Mouse (Mus musculus) olfactory bulb, adult 2 months (tissue): ENCODE results near the gene Klrg2.

Source experiments
- CTCF ChIP-seq: fragments of 200-500 bp; IDR thresholded peaks from 2 replicates; pipeline ENCODE4 v1.5.1; 2012; ENCODE audit warnings: low read depth, mild to moderate bottlenecking, low read length, moderate library complexity; ENCODE audit not compliant: insufficient read depth
- POLR2A ChIP-seq: fragments of 200-500 bp; IDR thresholded peaks from 2 replicates; pipeline ENCODE4 v1.6.1; 2012; ENCODE audit warnings: mild to moderate bottlenecking, low read depth, low read length, moderate library complexity; ENCODE audit not compliant: insufficient read depth

GRCm38 (mm10) chr6:38609892-38610291, 27.1 kb downstream of the Klrg2 start:
- TF ChIP-seq POLR2A: no peak
- no peak for TF ChIP-seq CTCF
